Mouse (Mus musculus): ENCODE results near the gene 1700001K19Rik.

DNA sequence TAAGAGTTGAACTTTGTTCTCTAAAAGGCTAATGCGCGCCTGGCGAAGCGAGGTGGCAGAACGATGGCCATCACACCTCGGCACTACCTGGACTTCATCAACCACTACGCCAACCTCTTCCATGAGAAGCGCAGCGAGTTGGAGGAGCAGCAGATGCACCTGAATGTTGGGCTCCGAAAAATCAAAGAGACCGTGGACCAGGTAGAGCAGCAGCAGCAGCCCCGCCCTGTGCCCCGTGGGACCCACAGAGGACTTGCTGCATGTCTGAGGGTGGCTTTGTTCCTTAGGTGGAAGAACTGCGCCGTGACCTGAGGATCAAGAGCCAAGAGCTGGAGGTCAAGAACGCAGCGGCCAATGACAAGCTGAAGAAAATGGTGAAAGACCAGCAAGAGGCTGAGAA, 31.0 kb downstream of the 1700001K19Rik start:
- TF ChIP-seq CTCF (IDR thresholded peaks at IDR 0.05; ENCODE audit: low read depth) (no peak), EP300 (IDR thresholded peaks at IDR 0.05; ENCODE audit: low read depth) (no peak)

All from liver, postnatal 0 days (tissue).